Mouse (Mus musculus): Measurements from ENCODE around the gene Gm49380.

DNA sequence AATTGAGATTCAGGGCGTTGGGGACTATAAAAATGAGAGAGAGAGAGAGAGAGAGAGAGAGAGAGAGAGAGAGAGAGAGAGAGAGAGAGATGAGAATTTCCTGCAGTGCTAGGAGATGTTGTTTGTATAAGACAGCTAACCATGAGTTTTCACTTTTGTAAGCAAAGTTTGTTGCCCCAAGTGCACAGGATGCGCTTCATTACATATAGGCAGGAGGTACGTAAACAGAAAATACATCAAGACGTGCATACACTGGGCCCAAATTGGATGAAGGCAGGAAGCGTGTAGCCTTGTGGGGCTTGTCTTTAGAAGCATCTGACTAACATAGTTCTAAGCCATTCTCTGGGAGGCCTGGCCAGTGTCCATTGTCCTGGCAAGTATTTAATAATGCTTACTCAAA is 95.5 kb downstream of the Gm49380 start:
- no peak for TF ChIP-seq CTCF (IDR thresholded peaks at IDR 0.05; ENCODE audit: low read depth)
- no peak for TF ChIP-seq EP300 (optimal IDR thresholded peaks at IDR 0.05)
